Mouse (Mus musculus): Measurements from ENCODE around the gene Cma2. TPM values are rescaled to one million over a fixed set of nuclear protein-coding genes. Genes with fewer than 3 reads are reported as not detected.

Gene Cma2
- total RNA-seq (2023), result not detected

DNA sequence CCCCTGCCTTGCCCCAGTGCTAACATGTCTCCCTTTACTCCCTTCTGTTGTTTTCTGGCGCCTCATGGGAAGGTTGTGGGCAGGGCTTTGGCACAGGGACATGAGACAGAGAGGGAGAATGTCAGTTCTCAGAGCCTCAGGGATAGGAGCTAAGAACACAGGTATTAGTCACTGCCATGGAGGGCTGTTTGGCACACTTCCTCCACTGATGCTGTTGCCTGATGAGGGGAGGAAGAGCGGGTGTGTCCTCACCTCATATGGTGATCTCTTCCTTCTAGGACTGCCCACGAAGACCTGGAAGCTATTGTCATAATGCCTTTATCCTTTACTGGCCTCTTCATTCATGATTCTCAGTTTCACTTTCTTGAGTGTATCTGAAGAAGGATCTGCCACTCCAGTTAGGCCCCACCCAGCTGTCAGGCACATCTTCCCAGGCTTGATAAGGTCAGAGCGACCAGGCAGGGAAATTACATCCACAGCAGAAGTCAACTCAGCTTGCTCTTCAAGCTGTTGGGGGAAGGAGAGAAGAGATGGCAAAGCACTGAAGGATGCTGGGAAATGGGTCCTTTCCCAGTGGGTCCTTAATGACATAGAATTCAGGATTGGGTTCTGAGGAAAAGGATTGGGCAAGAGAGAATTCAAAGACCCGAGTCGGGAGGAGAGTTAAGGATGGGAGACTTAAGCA lies at the start of gene Cma2:
Gene Cma2, plus strand, starts transcription at position 635 of the 685 bp plus-strand sequence.

DNA sequence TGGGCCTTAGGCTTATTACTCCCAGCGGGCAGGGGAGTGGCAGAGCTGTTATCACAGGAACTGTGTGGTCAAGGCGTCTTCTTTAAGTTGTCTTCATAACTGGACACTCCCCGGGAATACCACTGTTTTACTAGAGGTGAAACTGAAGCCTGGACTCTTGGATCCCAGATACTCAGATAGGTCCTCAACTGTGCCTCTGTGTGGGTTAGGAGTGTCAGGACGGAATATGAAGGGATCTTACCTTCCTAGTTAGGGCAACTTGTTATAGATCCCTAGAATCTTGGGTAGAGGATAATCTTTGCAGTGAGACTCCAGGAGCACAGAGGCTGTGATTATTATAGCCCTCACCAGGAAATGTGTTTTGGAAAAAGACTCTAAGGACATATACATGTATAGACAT lies 6.2 kb upstream of the Cma2 start, which contains the start of gene Cma1:
Gene Cma1, minus strand, starts transcription at position 101 of the 400 bp plus-strand sequence.

DNA sequence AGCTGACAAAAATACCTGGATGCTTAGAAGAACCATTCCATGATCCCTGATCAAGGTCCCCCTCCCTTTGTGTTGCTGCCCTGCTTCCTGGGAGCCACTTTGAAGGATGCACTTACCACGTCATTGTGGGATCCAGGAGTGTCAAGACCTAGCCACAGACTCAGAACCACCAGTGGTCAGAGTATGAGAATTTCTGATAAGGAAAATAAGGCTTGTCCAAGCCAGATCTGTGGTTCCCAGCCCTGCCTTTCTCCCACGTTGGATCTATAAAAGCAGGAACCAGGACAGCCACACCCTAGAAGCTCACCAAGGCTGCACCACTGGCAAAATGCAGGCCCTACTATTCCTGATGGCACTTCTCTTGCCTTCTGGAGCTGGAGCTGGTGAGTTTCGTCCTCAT lies 66.9 kb downstream of the Cma2 start, which contains the start of gene Mcpt1:
Gene Mcpt1, plus strand, starts transcription at position 301 of the 400 bp plus-strand sequence.

Other genes starting within 250 kb of the Cma2 start
- gene Tgm1, start 237.1 kb upstream of the Cma2 start, total RNA-seq (2023), result 1 to 10 TPM; 1.8 to 2.0 TPM
- gene Rabggta, start 228.7 kb upstream of the Cma2 start, total RNA-seq (2023), result 10 to 100 TPM; 81.0 to 97.5 TPM
- 10 to 100 TPM; 25.6 to 29.9 TPM for gene Dhrs1, start 205.3 kb upstream of the Cma2 start, total RNA-seq (2023)
- 10 to 100 TPM; 32.3 to 39.4 TPM for gene Nop9, start 205.3 kb upstream of the Cma2 start, total RNA-seq (2023)
- not detected for gene Cideb, start 192.5 kb upstream of the Cma2 start, total RNA-seq (2023)
- under 1 TPM; 0.52 to 0.53 TPM for gene Ltb4r2, start 189.6 kb upstream of the Cma2 start, total RNA-seq (2023)
- not detected for gene Ltb4r1, start 185.0 kb upstream of the Cma2 start, total RNA-seq (2023)
- under 1 TPM in 1 of 2 experiments, not detected in 1; 0.44 TPM for gene Adcy4, start 166.9 kb upstream of the Cma2 start, total RNA-seq (2023)
- gene Ripk3, start 162.1 kb upstream of the Cma2 start, total RNA-seq (2023), result 10 to 100 TPM; 57.2 to 75.3 TPM
- not detected for gene Nfatc4, start 127.8 kb upstream of the Cma2 start, total RNA-seq (2023)
- gene Nynrin, start 97.0 kb upstream of the Cma2 start, total RNA-seq (2023), result not detected
- gene Cbln3, start 66.6 kb upstream of the Cma2 start, total RNA-seq (2023), result under 1 TPM in 1 of 2 experiments, not detected in 1; 0.32 TPM
- gene Khnyn, start 66.0 kb upstream of the Cma2 start, total RNA-seq (2023), result 100 to 1,000 TPM; 111 to 115 TPM
- gene Sdr39u1, start 50.7 kb upstream of the Cma2 start, total RNA-seq (2023), result 10 to 100 TPM; 24.9 to 30.8 TPM
- gene Cma1, start 6.3 kb upstream of the Cma2 start, total RNA-seq (2023), result not detected
- gene Mcpt1, start 67.0 kb downstream of the Cma2 start, total RNA-seq (2023), result not detected
- gene Mcpt9, start 79.5 kb downstream of the Cma2 start, total RNA-seq (2023), result not detected
- gene Mcpt2, start 91.1 kb downstream of the Cma2 start, total RNA-seq (2023), result not detected
- gene Mcpt4, start 111.3 kb downstream of the Cma2 start, total RNA-seq (2023), result not detected
- not detected for gene Mcpt8, start 134.3 kb downstream of the Cma2 start, total RNA-seq (2023)
- gene Ctsg, start 151.6 kb downstream of the Cma2 start, total RNA-seq (2023), result not detected
- not detected for gene Gzme, start 169.6 kb downstream of the Cma2 start, total RNA-seq (2023)
- gene Gzmd, start 181.6 kb downstream of the Cma2 start, total RNA-seq (2023), result not detected
- gene Gzmg, start 208.6 kb downstream of the Cma2 start, total RNA-seq (2023), result not detected
- gene Gzmn, start 223.6 kb downstream of the Cma2 start, total RNA-seq (2023), result not detected

All from B cell, adult 67 days (primary cell).